Mouse (Mus musculus): ENCODE results near the gene Ahnak. TPM values are rescaled to one million over a fixed set of nuclear protein-coding genes. Genes with fewer than 3 reads are reported as not detected.

The Ahnak gene
- polyA plus RNA-seq, 1 experiment from 2014 or later, result 20.8 TPM

DNA sequence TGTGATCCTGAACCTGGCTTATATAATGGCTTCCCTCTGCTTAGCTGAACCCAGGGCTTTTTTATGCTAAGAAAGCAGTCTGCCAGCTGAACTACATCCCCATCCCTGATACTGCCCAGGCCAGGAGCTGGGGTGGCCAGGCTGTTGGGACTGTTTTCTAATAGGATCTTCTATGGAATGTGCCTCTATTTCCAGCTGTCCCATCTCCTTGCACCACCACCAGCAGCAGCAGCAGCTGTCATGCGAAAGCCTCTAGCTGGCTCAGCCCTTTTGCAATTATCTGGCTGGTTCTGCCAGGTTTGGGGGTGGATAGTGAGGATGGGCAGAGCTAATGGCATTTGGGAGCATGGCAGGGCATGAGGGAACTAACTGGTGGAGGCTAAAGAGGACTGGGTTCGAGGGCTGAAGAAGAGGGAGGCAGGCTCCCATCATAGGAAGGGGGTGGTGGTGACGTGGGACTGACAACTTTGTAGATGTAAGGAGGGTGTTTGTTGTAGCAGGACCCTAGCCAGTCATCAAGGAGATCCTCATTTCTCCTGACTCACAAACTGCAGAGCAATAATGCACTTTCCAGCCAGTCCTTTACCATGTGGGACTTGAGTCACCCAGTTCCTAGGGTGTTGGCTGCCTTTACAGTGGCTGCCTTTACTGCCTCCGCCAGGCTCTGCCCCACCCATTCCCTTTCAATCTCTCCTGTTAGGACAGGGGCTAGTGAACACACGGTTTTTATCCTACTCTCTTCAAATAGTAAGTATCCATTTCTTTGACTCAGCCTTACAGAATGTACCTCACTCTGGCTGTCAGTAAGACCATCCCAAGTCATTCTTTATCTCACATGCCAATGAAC is 6.6 kb upstream of the Ahnak start:
- peak; percentile 82 for ATAC-seq
- 48% methylated on average over 5 of the region's 5 CpGs for WGBS
- Histone ChIP-seq H3K4me2 (ENCODE audit: low read depth, low read length) (peak overlapping the region; percentile 24), H3K4me3 (ENCODE audit: low read length) (no peak overlapping the region), H3K9ac (ENCODE audit: low read depth, low read length) (0 out of 2 replicates have a peak overlapping the region, but pooled peaks have one; percentile 27), H3K4me1 (ENCODE audit: control insufficient read depth, insufficient read depth, low read length) (peaks cover 36% of the 10 kb centered on the region), H3K36me3 (ENCODE audit: control insufficient read depth, insufficient read depth, low read length) (peaks cover 11% of the 10 kb centered on the region), H3K27ac (ENCODE audit: low read length) (peak overlapping the region; percentile 80), H3K9me3 (ENCODE audit: control insufficient read depth, low read length) (no peaks in the 10 kb centered on the region), H3K27me3 (replicated peaks; ENCODE audit: control insufficient read depth, insufficient read depth, low read length) (no peaks in the 10 kb centered on the region)

DNA sequence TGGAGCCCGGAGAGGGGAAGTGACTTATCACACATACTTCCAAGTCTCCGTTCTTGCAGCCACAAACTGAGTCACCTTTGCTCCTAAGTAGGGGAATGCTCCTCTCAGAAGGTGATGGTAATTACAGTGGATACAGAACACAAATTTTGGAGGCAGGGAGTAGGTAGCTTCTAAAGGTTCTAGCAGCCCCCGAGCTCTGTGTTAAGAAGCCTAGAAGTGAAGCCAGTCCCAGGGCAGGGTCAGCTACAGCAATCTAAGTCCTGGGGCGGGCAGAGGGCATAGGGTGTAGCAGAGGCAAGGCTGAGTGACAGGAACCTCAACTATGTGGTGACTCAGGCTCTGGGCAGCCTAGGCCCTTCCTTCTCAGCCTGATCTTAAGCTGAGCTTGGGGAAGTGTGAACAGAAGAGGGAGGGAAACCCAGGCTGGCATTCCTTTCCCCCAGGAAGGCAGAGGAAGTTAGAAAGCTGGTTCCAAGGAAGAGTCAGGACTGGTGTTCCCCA is 5.9 kb upstream of the Ahnak start:
- peak overlapping the region; percentile 14; the same call in 1 of the 2 replicates for H3K4me2 ChIP-seq (ENCODE audit: low read depth, low read length)
- no peaks in the 10 kb centered on the region for H3K27me3 ChIP-seq (replicated peaks; ENCODE audit: control insufficient read depth, insufficient read depth, low read length)
- 23% methylated on average over 4 of the region's 4 CpGs for WGBS
- H3K27ac ChIP-seq (ENCODE audit: low read length), result peak overlapping the region; percentile 80
- peaks cover 41% of the 10 kb centered on the region for H3K4me1 ChIP-seq (ENCODE audit: control insufficient read depth, insufficient read depth, low read length)
- no peaks in the 10 kb centered on the region for H3K9me3 ChIP-seq (ENCODE audit: control insufficient read depth, low read length)
- no peak overlapping the region for H3K4me3 ChIP-seq (ENCODE audit: low read length)
- H3K9ac ChIP-seq (ENCODE audit: low read depth, low read length), result peak overlapping the region; percentile 3; the same call in 1 of the 2 replicates
- peak; percentile 90 for ATAC-seq
- peaks cover 11% of the 10 kb centered on the region for H3K36me3 ChIP-seq (ENCODE audit: control insufficient read depth, insufficient read depth, low read length)

DNA sequence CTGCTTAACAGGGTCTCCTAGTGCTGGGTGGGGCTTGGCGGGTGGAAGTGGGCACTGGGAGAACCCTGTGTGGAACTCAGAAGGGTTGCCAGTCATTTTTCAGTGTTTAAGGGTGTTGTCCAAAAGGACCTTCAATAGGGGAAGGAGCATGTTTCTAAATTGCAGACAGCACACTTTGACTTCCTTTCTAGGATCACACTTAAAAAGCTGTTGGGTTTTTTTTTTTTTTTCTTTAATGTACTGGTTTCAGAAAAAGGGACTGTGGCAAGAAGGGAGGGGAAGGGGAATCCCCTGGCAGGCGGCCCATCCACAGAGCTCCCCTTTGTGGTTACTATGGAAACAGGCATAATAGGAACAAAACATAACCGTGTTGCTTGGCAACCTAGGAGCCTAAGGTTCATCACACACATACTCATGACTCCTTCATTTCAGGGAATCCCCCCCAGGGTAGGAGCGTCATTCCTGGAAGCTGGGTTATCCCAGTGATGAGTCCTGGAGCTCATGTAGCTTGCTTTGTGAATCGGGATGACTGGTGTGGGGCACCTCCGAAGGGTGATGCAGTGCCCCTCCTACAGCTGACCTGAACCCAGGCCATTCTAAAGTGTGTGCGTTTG is 4.7 kb upstream of the Ahnak start:
- Histone ChIP-seq H3K27me3 (replicated peaks; ENCODE audit: control insufficient read depth, insufficient read depth, low read length) (no peaks in the 10 kb centered on the region), H3K4me3 (ENCODE audit: low read length) (no peak overlapping the region), H3K4me2 (ENCODE audit: low read depth, low read length) (no peak overlapping the region), H3K4me1 (ENCODE audit: control insufficient read depth, insufficient read depth, low read length) (peaks cover 48% of the 10 kb centered on the region), H3K27ac (ENCODE audit: low read length) (peak overlapping the region; percentile 80), H3K9ac (ENCODE audit: low read depth, low read length) (no peak overlapping the region), H3K36me3 (ENCODE audit: control insufficient read depth, insufficient read depth, low read length) (0 out of 2 replicates have a peak, but pooled peaks cover 1% of the 10 kb centered on the region), H3K9me3 (ENCODE audit: control insufficient read depth, low read length) (no peaks in the 10 kb centered on the region)
- 11% methylated on average over 7 of the region's 7 CpGs for WGBS
- ATAC-seq, result no peak

DNA sequence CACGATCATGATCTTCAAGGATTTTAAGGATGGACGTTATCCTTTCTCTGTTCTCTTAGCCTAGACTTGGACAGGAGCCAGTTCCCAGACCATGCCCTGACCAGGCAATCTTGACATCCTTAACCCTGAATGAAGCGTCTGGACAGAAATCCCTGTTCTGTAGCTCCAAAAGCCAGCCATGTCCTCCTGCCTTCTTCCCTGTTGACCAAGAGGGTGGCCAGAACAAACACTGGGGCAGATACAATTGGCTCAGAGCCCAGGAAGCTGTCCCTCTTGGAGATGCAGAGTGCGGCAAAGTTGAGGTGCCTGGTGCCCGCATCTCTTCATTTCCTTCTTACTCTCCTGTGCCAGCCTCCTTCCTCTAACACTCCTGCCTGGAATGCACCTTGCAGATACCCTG is 3.2 kb upstream of the Ahnak start:
- WGBS, result 58% methylated on average over 5 of the region's 5 CpGs
- no peak overlapping the region for H3K4me2 ChIP-seq (ENCODE audit: low read depth, low read length)
- H3K4me3 ChIP-seq (ENCODE audit: low read length), result no peak overlapping the region
- no peaks in the 10 kb centered on the region for H3K9me3 ChIP-seq (ENCODE audit: control insufficient read depth, low read length)
- no peaks in the 10 kb centered on the region for H3K27me3 ChIP-seq (replicated peaks; ENCODE audit: control insufficient read depth, insufficient read depth, low read length)
- H3K4me1 ChIP-seq (ENCODE audit: control insufficient read depth, insufficient read depth, low read length), result peaks cover 48% of the 10 kb centered on the region
- H3K36me3 ChIP-seq (ENCODE audit: control insufficient read depth, insufficient read depth, low read length), result no peaks in the 10 kb centered on the region
- no peak overlapping the region for H3K27ac ChIP-seq (ENCODE audit: low read length)
- no peak for ATAC-seq
- H3K9ac ChIP-seq (ENCODE audit: low read depth, low read length), result no peak overlapping the region

GRCm38 (mm10) chr19:8987816-8988215 is 1.3 kb upstream of the Ahnak start:
- no peak for ATAC-seq
- Histone ChIP-seq H3K4me3 (ENCODE audit: low read length) (no peak overlapping the region), H3K27ac (ENCODE audit: low read length) (no peak overlapping the region), H3K9ac (ENCODE audit: low read depth, low read length) (no peak overlapping the region), H3K4me2 (ENCODE audit: low read depth, low read length) (no peak overlapping the region), H3K36me3 (ENCODE audit: control insufficient read depth, insufficient read depth, low read length) (no peaks in the 10 kb centered on the region), H3K9me3 (ENCODE audit: control insufficient read depth, low read length) (no peaks in the 10 kb centered on the region), H3K4me1 (ENCODE audit: control insufficient read depth, insufficient read depth, low read length) (peaks cover 53% of the 10 kb centered on the region), H3K27me3 (replicated peaks; ENCODE audit: control insufficient read depth, insufficient read depth, low read length) (no peaks in the 10 kb centered on the region)
- 55% methylated on average over 2 of the region's 2 CpGs for WGBS

DNA sequence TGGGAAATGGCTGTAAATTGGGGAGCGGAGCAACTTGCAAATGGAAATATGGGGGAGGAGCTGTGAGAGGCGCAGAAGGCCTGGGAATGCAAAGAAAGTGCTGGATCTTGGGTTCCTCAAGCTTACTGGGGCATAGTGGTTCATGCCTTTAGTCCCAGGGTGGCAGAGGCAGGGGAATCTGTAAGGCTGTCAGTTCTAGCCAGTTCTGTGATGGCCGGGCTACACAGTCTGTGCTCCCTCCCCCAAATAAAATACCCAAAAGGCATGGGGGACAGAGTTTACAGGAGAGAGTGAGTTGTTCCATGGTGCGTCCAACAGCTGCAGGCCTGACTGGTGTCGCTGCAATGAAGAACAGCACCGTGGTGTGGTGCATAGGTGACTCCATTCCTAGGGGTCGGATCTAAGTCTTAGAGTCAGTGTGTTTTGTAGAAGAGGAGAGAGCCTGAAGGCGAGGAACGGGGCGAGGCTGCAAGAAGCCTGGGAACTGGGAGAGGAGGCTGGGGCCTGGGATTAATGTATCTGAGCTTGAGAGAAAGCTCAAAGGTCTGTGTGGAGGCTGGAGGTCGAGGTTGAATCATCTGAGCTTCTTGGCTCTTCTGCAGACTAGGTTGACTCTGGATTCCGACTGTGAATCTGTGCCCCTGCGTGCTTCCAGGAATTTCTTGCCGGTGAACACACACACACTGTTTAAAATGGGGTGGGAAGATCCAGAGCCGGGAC is 578 bp upstream of the Ahnak start:
- WGBS, result 24% methylated on average over 15 of the region's 15 CpGs
- peak; percentile 39 for ATAC-seq
- no peaks in the 10 kb centered on the region for H3K36me3 ChIP-seq (ENCODE audit: control insufficient read depth, insufficient read depth, low read length)
- H3K4me3 ChIP-seq (ENCODE audit: low read length), result peak overlapping the region; percentile 80
- no peaks in the 10 kb centered on the region for H3K27me3 ChIP-seq (replicated peaks; ENCODE audit: control insufficient read depth, insufficient read depth, low read length)
- H3K27ac ChIP-seq (ENCODE audit: low read length), result peak overlapping the region; percentile 97
- no peaks in the 10 kb centered on the region for H3K9me3 ChIP-seq (ENCODE audit: control insufficient read depth, low read length)
- peak overlapping the region; percentile 92 for H3K9ac ChIP-seq (ENCODE audit: low read depth, low read length)
- peaks cover 53% of the 10 kb centered on the region for H3K4me1 ChIP-seq (ENCODE audit: control insufficient read depth, insufficient read depth, low read length)
- peak overlapping the region; percentile 84 for H3K4me2 ChIP-seq (ENCODE audit: low read depth, low read length)

DNA sequence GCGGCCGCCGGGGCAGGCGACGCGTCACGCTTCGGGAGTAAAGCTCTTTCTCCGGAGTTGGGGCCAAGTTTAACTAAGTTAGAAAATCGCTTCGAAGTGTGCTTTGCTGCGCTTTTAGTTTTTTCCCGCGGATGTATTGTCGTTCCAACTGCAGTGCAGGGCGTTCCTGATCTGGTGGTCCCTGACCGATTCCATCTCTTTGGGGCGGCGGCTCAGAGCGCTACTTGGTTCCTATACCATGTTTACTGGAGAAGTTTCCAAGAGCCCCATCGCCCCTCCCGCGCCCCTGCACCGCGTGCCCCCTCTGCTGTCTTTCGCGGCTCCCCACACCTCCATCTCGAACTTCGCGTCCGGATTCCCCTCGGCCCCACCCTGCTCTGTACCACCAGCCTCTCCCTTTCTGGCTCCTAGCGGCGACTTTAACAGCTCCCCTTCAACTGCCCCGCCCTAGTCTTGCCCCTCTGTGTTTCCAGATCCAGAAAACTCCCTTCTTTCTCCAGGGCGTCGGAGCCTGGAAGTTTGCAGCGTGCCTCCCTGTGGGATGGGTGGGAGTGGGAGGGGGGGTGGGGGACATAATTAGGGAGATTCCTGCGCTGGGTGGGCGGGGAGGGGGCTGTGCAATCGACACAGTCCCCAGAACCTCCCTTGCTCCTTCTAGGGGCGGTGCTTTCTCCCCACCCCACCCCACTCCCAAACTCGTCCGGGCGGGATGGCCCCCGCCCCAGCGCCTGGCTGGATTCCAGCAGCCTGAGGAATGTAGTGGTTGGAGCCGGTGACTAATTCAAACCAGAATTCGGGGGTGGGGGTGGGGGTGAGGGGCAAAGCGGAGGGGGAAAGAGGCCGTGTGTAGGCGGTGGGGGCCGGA is 715 bp downstream of the Ahnak start:
- no peaks in the 10 kb centered on the region for H3K9me3 ChIP-seq (ENCODE audit: control insufficient read depth, low read length)
- no peaks in the 10 kb centered on the region for H3K36me3 ChIP-seq (ENCODE audit: control insufficient read depth, insufficient read depth, low read length)
- H3K4me1 ChIP-seq (ENCODE audit: control insufficient read depth, insufficient read depth, low read length), result peaks cover 50% of the 10 kb centered on the region
- H3K4me3 ChIP-seq (ENCODE audit: low read length), result peak overlapping the region; percentile 80
- peak; percentile 65 for ATAC-seq
- H3K4me2 ChIP-seq (ENCODE audit: low read depth, low read length), result peak overlapping the region; percentile 84
- peak overlapping the region; percentile 97 for H3K27ac ChIP-seq (ENCODE audit: low read length)
- under 1% methylated on average over 47 of the region's 53 CpGs for WGBS
- no peaks in the 10 kb centered on the region for H3K27me3 ChIP-seq (replicated peaks; ENCODE audit: control insufficient read depth, insufficient read depth, low read length)
- H3K9ac ChIP-seq (ENCODE audit: low read depth, low read length), result peak overlapping the region; percentile 92

DNA sequence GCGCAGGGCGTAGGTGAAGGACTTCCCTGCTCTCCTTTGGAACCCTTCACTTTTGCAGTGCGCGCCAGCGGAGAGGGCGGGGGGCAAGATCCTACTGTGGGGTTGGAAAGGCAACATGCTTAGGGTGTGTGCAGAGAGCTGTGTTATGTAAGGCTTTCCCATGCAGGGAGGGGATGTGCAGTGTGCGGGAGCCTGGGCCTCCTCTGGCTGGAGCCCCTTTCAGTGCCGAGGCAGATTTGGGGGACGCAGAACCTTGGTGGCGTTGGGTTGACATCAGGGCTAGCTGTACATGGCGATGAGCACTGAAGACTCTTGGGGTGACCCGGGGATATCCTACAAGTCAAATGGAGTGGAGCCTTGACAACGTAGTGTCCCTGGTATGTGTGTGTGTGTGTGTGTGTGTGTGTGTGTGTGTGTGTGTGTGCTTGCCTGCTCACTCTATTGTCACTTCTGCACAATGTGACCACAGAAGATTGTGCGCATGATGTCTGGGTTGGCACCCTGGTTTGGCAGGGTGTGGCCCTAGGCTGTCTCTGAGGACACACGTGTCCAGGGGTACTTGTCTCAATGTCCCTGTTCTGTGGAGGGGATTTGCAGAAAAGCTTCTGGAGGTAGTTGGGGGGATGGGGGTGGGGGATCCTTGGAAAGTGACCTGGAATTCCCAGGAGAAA is 1.5 kb downstream of the Ahnak start:
- peak overlapping the region; percentile 97 for H3K27ac ChIP-seq (ENCODE audit: low read length)
- ATAC-seq, result peak; percentile 47
- H3K36me3 ChIP-seq (ENCODE audit: control insufficient read depth, insufficient read depth, low read length), result no peaks in the 10 kb centered on the region
- peak overlapping the region; percentile 80 for H3K4me3 ChIP-seq (ENCODE audit: low read length)
- peak overlapping the region; percentile 92 for H3K9ac ChIP-seq (ENCODE audit: low read depth, low read length)
- H3K9me3 ChIP-seq (ENCODE audit: control insufficient read depth, low read length), result no peaks in the 10 kb centered on the region
- no peaks in the 10 kb centered on the region for H3K27me3 ChIP-seq (replicated peaks; ENCODE audit: control insufficient read depth, insufficient read depth, low read length)
- H3K4me2 ChIP-seq (ENCODE audit: low read depth, low read length), result peak overlapping the region; percentile 84
- H3K4me1 ChIP-seq (ENCODE audit: control insufficient read depth, insufficient read depth, low read length), result peaks cover 55% of the 10 kb centered on the region
- WGBS, result 13% methylated on average over 15 of the region's 15 CpGs
